Mouse (Mus musculus): Measurements from ENCODE around the gene Ddx52. TPM values are rescaled to one million over a fixed set of nuclear protein-coding genes. Genes with fewer than 3 reads are reported as not detected.

Gene Ddx52
- 40.3 and 42.6 TPM in 2 replicates for polyA plus RNA-seq (2015; fragmentation: Nextera tagmentation; extraction: Ambion mirVana)

DNA sequence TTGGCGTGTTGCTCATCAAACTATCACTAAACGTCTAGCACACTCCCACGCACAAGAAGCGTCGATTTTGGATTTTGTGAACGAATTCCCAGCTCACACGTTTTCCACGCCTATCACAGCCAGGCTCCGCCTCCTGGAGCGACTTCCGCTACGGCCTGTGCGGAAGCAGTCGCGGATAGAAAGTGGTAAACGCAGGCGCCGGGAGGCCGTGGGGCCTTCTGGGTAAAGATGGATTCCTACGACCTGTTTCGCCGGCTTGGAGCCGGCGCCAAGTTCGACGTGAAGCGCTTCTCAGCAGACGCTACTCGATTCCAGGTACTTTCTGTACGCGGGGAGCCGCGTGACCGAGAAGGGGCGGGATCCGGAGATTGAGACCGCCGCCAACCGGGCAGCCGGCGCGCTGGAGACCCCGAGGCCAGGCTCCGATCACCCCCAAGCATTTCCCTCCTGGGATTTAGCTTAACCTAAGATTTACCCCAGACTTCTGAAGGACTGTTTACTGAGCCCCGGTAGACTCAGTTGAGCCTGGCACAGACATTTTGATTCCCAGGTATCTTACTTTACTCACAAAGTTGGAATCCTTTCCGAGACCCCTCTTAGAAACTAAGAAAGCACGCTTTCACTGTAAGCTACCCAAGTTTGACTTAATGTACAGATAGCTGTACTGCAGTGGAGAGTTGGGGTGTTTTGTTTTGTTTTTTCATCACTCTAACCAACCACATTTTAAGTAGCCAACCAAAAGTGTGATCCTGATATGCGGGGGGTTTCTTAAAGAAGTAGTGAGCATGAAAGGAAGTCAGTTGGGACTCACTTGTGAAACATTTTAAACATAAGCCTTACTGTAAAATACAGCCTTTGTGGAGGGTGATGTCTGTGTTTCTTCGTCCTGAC lies at the start of gene Ddx52:
TSS of gene Ddx52 (plus strand) at position 113 of the 891 bp plus-strand sequence.
- ATAC-seq (replicated peaks; ENCODE audit: low FRiP score) = peak; percentile 95
- peak within 1 kb of the TSS; percentile 84 for H3K9ac ChIP-seq
- peak within 1 kb of the TSS; percentile 72 for H3K4me2 ChIP-seq
- peaks cover 40% of the 10 kb centered on the region for H3K36me3 ChIP-seq
- H3K9me3 ChIP-seq (replicated peaks) = no peaks in the 10 kb centered on the region
- H3K27ac ChIP-seq = peak within 1 kb of the TSS; percentile 84
- 1% methylated on average over 49 of the region's 49 CpGs for WGBS
- peaks cover 15% of the 10 kb centered on the region for H3K4me1 ChIP-seq
- peaks cover 10% of the 10 kb centered on the region for H3K27me3 ChIP-seq
- peak within 1 kb of the TSS; percentile 82 for H3K4me3 ChIP-seq (replicated peaks)

DNA sequence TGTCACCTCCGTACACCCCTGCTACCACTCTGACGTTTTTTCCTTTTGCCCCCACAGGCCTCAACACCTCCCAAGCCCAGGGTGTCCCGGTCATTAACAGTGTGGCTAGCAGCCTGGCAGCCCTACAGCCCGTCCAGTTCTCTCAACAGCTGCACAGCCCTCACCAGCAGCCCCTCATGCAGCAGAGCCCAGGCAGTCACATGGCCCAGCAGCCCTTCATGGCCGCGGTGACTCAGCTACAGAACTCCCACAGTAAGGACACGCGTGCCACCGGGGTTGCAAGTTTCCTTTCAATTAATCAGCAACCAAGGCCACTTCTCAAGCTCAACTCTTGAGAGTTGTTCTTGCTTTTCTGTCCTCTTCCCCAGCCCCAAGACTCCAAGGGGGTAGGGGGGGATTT lies 48.5 kb upstream of the Ddx52 start:
- 0 out of 2 replicates have a peak, but pooled peaks cover 11% of the 10 kb centered on the region for H3K4me1 ChIP-seq
- no peaks in the 10 kb centered on the region for H3K27me3 ChIP-seq
- H3K27ac ChIP-seq = no peak overlapping the region
- 63% methylated on average over 9 of the region's 9 CpGs for WGBS
- peaks cover 63% of the 10 kb centered on the region for H3K36me3 ChIP-seq
- ATAC-seq (replicated peaks; ENCODE audit: low FRiP score) = no peak
- H3K4me3 ChIP-seq (replicated peaks) = no peak overlapping the region
- H3K9ac ChIP-seq = no peak overlapping the region
- no peak overlapping the region for H3K4me2 ChIP-seq
- no peaks in the 10 kb centered on the region for H3K9me3 ChIP-seq (replicated peaks)

- no peaks in the 10 kb centered on the region for H3K9me3 ChIP-seq (replicated peaks)
- 75% methylated on average over 16 of the region's 16 CpGs for WGBS
- no peak for ATAC-seq (replicated peaks; ENCODE audit: low FRiP score)
Measured at GRCm38 (mm10) chr11:83896430-83897410, 45.1 kb upstream of the Ddx52 start.

GRCm38 (mm10) chr11:83897569-83897968 lies 44.3 kb upstream of the Ddx52 start:
- 0 out of 2 replicates have a peak, but pooled peaks cover 2% of the 10 kb centered on the region for H3K4me1 ChIP-seq
- H3K27ac ChIP-seq = 0 out of 2 replicates have a peak overlapping the region, but pooled peaks have one; percentile 22
- H3K4me2 ChIP-seq = no peak overlapping the region
- no peak overlapping the region for H3K4me3 ChIP-seq (replicated peaks)
- peaks cover 65% of the 10 kb centered on the region for H3K36me3 ChIP-seq
- no peaks in the 10 kb centered on the region for H3K27me3 ChIP-seq
- peak; percentile 61; the same call in 1 of the 2 replicates for ATAC-seq (replicated peaks; ENCODE audit: low FRiP score)
- no peak overlapping the region for H3K9ac ChIP-seq
- H3K9me3 ChIP-seq (replicated peaks) = no peaks in the 10 kb centered on the region
- 53% methylated on average over 7 of the region's 7 CpGs for WGBS

More at GRCm38 (mm10) chr11:83896430-83897410, 45.1 kb upstream of the Ddx52 start:
- Histone ChIP-seq H3K4me1 (0 out of 2 replicates have a peak, but pooled peaks cover 2% of the 10 kb centered on the region), H3K27me3 (no peaks in the 10 kb centered on the region), H3K27ac (0 out of 2 replicates have a peak overlapping the region, but pooled peaks have one; percentile 22), H3K4me2 (no peak overlapping the region), H3K36me3 (peaks cover 63% of the 10 kb centered on the region), H3K4me3 (replicated peaks) (no peak overlapping the region), H3K9ac (no peak overlapping the region)

DNA sequence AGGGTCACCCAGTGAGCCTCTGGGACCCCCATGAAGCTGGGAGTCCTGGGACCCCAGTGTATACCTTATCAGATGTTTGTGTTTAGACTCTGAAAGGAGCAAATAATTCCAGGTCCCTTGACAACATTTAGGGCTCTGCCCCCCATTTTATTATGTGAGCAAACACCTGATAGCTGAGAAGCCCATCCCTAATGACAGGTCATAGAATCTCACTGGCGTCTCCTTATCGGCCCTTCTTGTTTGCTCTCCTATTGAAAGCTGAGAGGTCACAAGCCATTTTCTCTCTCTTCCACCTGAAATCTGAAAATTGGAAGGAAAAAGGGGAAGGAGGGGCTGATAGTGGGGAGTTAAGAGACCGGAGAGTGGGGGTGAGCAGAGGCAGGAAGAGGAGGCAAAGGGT lies 39.0 kb upstream of the Ddx52 start:
- H3K4me1 ChIP-seq = 0 out of 2 replicates have a peak, but pooled peaks cover 5% of the 10 kb centered on the region
- no peak overlapping the region for H3K4me3 ChIP-seq (replicated peaks)
- H3K4me2 ChIP-seq = no peak overlapping the region
- H3K36me3 ChIP-seq = peaks cover 53% of the 10 kb centered on the region
- no peak overlapping the region for H3K27ac ChIP-seq
- no peaks in the 10 kb centered on the region for H3K9me3 ChIP-seq (replicated peaks)
- no peaks in the 10 kb centered on the region for H3K27me3 ChIP-seq
- ATAC-seq (replicated peaks; ENCODE audit: low FRiP score) = no peak
- 77% methylated on average over 3 of the region's 3 CpGs for WGBS
- no peak overlapping the region for H3K9ac ChIP-seq

DNA sequence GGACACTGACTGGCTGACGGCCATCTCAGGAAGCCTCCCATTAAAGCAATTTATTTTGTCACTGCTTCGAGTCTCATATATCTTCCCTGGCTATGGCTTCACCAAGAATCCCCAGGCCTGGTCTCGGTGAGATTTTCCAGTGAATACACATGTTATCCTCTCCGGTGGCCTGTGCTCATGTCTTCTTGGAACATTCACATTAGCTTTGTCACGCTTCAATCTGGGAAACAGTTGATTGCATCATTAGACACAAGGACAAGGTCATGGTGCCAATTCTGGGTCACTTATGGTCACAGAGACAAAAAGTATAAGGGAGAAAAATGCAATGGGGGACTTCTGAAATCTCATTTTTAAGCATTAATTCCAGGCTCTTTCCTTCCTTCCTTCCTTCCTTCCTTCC lies 36.1 kb upstream of the Ddx52 start:
- Histone ChIP-seq H3K27me3 (no peaks in the 10 kb centered on the region), H3K36me3 (peaks cover 38% of the 10 kb centered on the region), H3K4me2 (no peak overlapping the region), H3K4me1 (peaks cover 10% of the 10 kb centered on the region; the same call in 1 of the 2 replicates), H3K9ac (no peak overlapping the region), H3K4me3 (replicated peaks) (no peak overlapping the region), H3K9me3 (replicated peaks) (no peaks in the 10 kb centered on the region), H3K27ac (no peak overlapping the region)
- WGBS = 39% methylated on average over 5 of the region's 5 CpGs
- no peak for ATAC-seq (replicated peaks; ENCODE audit: low FRiP score)

DNA sequence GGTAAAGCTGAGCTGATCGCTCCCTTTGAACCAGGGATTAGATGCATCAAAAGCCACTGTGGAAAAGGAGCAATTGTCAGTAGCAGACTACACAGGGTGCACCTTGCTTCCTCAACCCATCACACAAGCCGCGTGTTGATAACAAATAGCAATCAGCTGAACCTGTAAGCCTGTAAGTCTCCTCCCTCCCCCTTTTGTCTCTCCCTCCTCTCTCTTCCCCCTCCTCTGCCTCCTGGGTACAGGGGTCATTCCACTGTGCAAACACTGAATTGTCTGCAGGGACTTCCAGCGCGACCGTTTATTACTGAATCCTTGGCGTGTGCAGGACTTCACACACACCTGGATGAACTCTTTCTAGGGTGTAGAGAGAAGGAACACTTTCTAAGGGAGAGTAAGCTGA lies 33.5 kb upstream of the Ddx52 start:
- Histone ChIP-seq H3K27me3 (no peaks in the 10 kb centered on the region), H3K36me3 (peaks cover 20% of the 10 kb centered on the region), H3K4me2 (no peak overlapping the region), H3K9ac (no peak overlapping the region), H3K27ac (no peak overlapping the region), H3K4me1 (peaks cover 12% of the 10 kb centered on the region; the same call in 1 of the 2 replicates), H3K4me3 (replicated peaks) (no peak overlapping the region), H3K9me3 (replicated peaks) (no peaks in the 10 kb centered on the region)
- ATAC-seq (replicated peaks; ENCODE audit: low FRiP score) = no peak
- WGBS = 17% methylated on average over 7 of the region's 7 CpGs

DNA sequence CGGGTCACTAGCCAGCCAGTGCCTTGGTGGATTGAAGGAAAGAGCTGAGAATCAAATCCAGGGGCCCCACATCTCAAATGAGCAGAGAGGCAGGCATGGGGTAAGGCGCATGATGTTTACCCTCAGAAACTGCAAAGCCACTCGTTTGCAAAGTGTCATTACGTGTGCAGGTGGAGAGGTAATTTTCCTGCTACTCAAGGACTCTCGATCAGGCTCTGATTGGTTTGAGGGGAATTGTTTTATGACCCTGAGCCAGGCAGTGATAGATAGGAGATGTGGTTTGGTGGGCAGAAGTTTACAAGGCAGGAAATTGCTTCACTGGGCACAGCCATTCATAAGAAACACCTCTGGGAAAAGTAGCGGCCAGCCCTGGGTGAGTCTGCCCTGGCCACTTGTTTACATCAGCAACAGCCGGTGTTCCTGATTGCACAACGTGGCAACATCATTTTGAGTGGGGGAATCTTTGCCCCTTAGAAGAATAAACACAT lies 28.0 kb upstream of the Ddx52 start:
- no peak overlapping the region for H3K4me3 ChIP-seq (replicated peaks)
- H3K36me3 ChIP-seq = no peaks in the 10 kb centered on the region
- peak; percentile 76 for ATAC-seq (replicated peaks; ENCODE audit: low FRiP score)
- no peak overlapping the region for H3K4me2 ChIP-seq
- H3K4me1 ChIP-seq = peaks cover 15% of the 10 kb centered on the region
- H3K9me3 ChIP-seq (replicated peaks) = no peaks in the 10 kb centered on the region
- no peak overlapping the region for H3K9ac ChIP-seq
- WGBS = 8% methylated on average over 8 of the region's 8 CpGs
- no peaks in the 10 kb centered on the region for H3K27me3 ChIP-seq
- peak overlapping the region; percentile 72 for H3K27ac ChIP-seq

GRCm38 (mm10) chr11:83914501-83914900 lies 27.4 kb upstream of the Ddx52 start:
- Histone ChIP-seq H3K9me3 (replicated peaks) (no peaks in the 10 kb centered on the region), H3K4me3 (replicated peaks) (no peak overlapping the region), H3K27ac (peak overlapping the region; percentile 72), H3K36me3 (no peaks in the 10 kb centered on the region), H3K9ac (no peak overlapping the region), H3K4me1 (peaks cover 15% of the 10 kb centered on the region), H3K27me3 (no peaks in the 10 kb centered on the region), H3K4me2 (no peak overlapping the region)
- WGBS = 72% methylated on average over 4 of the region's 4 CpGs
- no peak for ATAC-seq (replicated peaks; ENCODE audit: low FRiP score)

DNA sequence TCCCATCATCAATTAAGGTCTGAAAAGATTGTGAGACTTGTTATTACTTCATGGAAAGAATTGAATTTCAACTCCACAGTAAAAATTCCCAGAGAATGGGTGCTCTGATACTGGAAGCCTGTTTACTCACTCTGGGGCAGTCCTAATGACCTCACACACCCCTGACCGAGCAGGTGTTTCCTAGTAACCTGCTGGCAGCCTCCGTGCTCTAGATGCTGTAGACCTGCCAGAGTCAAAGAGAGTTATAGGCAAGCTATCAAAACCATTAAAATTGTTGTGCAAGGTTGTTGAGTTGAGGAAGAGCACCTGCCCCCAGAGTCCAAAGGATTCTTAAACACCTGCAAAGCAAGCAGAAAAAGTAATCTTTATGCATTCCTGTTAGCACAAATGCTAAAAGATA lies 19.3 kb upstream of the Ddx52 start:
- H3K4me3 ChIP-seq (replicated peaks) = no peak overlapping the region
- 0 out of 2 replicates have a peak, but pooled peaks cover 4% of the 10 kb centered on the region for H3K4me1 ChIP-seq
- WGBS = 24% methylated on average over 2 of the region's 2 CpGs
- no peak for ATAC-seq (replicated peaks; ENCODE audit: low FRiP score)
- no peak overlapping the region for H3K4me2 ChIP-seq
- H3K27me3 ChIP-seq = no peaks in the 10 kb centered on the region
- no peak overlapping the region for H3K27ac ChIP-seq
- H3K9ac ChIP-seq = no peak overlapping the region
- H3K9me3 ChIP-seq (replicated peaks) = no peaks in the 10 kb centered on the region
- no peaks in the 10 kb centered on the region for H3K36me3 ChIP-seq

DNA sequence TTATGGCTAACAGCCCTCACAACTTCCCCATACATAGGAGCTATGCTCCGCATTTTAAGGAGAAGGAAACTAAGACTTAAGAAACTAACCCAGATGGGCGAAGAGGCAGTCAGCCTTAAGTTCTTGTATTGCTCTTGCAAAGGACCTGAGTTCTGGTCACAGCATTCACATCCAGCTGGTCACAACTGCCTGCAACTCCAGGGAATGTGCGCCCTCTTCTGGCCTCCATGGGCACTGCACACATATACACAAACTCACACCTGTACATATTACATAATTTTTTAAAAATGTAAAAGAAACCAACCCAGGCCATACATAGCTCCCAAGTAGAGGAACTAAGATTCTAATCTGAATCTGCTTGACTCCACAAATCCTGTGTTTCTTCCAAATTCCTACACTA lies 14.8 kb upstream of the Ddx52 start:
- Histone ChIP-seq H3K4me1 (0 out of 2 replicates have a peak, but pooled peaks cover 4% of the 10 kb centered on the region), H3K27me3 (no peaks in the 10 kb centered on the region), H3K9ac (no peak overlapping the region), H3K36me3 (no peaks in the 10 kb centered on the region), H3K4me3 (replicated peaks) (no peak overlapping the region), H3K9me3 (replicated peaks) (no peaks in the 10 kb centered on the region), H3K4me2 (no peak overlapping the region), H3K27ac (no peak overlapping the region)
- ATAC-seq (replicated peaks; ENCODE audit: low FRiP score) = no peak
- WGBS = 66% methylated on average over 3 of the region's 3 CpGs

Data from kidney, embryonic 15.5 days (tissue).